10 mouse cellular contexts compared by ENCODE assay signal in genomic region chr12:86984194-86984555, GRCm38 (mm10). TPM values are rescaled to one million over a fixed set of nuclear protein-coding genes. Genes with fewer than 3 reads are reported as not detected.
DNase-seq lines count a peak whose midpoint lies in the region; ATAC-seq lines count a peak whose summit lies in the region.
"Had no signal": no experiment of that assay in that cellular context is flagged by ENCODE, and none has a peak within 500 bp of the region (broad histone marks: within the 10 kb centered on the region; RNA-seq: fewer than 3 reads in every experiment).

No protein-coding gene starts in this region.

- H3K4me1 ChIP-seq in liver, embryonic 12.5 days = no peaks in the 10 kb centered on the region
- peaks cover 34% of the 10 kb centered on the region for H3K4me1 ChIP-seq in hindbrain, embryonic 13.5 days (replicated peaks)
- H3K4me1 ChIP-seq in midbrain, embryonic 10.5 days = peaks cover 16% of the 10 kb centered on the region

- WGBS in liver, embryonic 12.5 days (ENCODE audit: insufficient replicate concordance) = 10% methylated on average over 6 of the region's 6 CpGs
- 5% methylated on average over 6 of the region's 6 CpGs for WGBS in hindbrain, embryonic 13.5 days
- WGBS in midbrain, embryonic 10.5 days = 15% methylated on average over 6 of the region's 6 CpGs

- ATAC-seq in liver, embryonic 12.5 days = no peak
- ATAC-seq in hindbrain, embryonic 13.5 days (ENCODE audit: low FRiP score) = 0 out of 2 replicates have a peak, but pooled peaks have one; percentile 24

- peaks cover 96% of the 10 kb centered on the region for H3K27me3 ChIP-seq in liver, embryonic 12.5 days (replicated peaks)
- peaks cover 96% of the 10 kb centered on the region for H3K27me3 ChIP-seq in hindbrain, embryonic 13.5 days
- H3K27me3 ChIP-seq in midbrain, embryonic 10.5 days (ENCODE audit: low read depth, poor library complexity, severe bottlenecking) = peaks cover 97% of the 10 kb centered on the region

- H3K27ac ChIP-seq in liver, embryonic 12.5 days = no peak overlapping the region
- H3K27ac ChIP-seq in hindbrain, embryonic 13.5 days = no peak overlapping the region
- no peak overlapping the region for H3K27ac ChIP-seq in midbrain, embryonic 10.5 days (replicated peaks)
- H3K27ac ChIP-seq: liver, embryonic 14.5 days had no signal

- no peak overlapping the region for H3K9ac ChIP-seq in liver, embryonic 12.5 days
- H3K9ac ChIP-seq in hindbrain, embryonic 13.5 days = peak overlapping the region; percentile 61; the same call in 1 of the 2 replicates
- H3K9ac ChIP-seq: liver, embryonic 14.5 days had no signal

- no peak overlapping the region for H3K4me3 ChIP-seq in liver, embryonic 12.5 days
- H3K4me3 ChIP-seq in hindbrain, embryonic 13.5 days = no peak overlapping the region
- peak overlapping the region; percentile 42; the same call in 1 of the 2 replicates for H3K4me3 ChIP-seq in midbrain, embryonic 10.5 days

- H3K4me2 ChIP-seq in liver, embryonic 12.5 days = no peak overlapping the region
- peak overlapping the region; percentile 47 for H3K4me2 ChIP-seq in hindbrain, embryonic 13.5 days

- H3K36me3 ChIP-seq in liver, embryonic 12.5 days = no peaks in the 10 kb centered on the region
- H3K36me3 ChIP-seq in hindbrain, embryonic 13.5 days = no peaks in the 10 kb centered on the region
- no peaks in the 10 kb centered on the region for H3K36me3 ChIP-seq in midbrain, embryonic 10.5 days

- H3K9me3 ChIP-seq in liver, embryonic 12.5 days (replicated peaks) = no peaks in the 10 kb centered on the region
- no peaks in the 10 kb centered on the region for H3K9me3 ChIP-seq in hindbrain, embryonic 13.5 days
- H3K9me3 ChIP-seq in midbrain, embryonic 10.5 days (replicated peaks) = no peaks in the 10 kb centered on the region

- peak; percentile 30 for DNase-seq in liver
- DNase-seq in adrenal gland, adult 2 months = peak; percentile 51
- no peak for DNase-seq in midbrain, embryonic 10.5 days (ENCODE audit: low spot score)
- no peak for DNase-seq in spleen, postnatal 14 days (ENCODE audit: low spot score in 2 of 2)
- no peak for DNase-seq in right cerebral cortex, postnatal 25 days
- no peak for DNase-seq in cerebellum, postnatal 10 days

RNA-seq across cellular contexts. Expression of gene Zdhhc22, which starts 6.1 kb away (rescaled TPM):
- polyA plus RNA-seq in liver, embryonic 12.5 days (2016; fragmentation: Nextera tagmentation; extraction: Ambion mirVana) = not detected in 2 replicates
- 1 to 10 TPM; 1.2 to 1.4 TPM for total RNA-seq in adrenal gland, adult 2 months (2021)
- 3.1 and 5.2 TPM in 2 replicates for polyA plus RNA-seq in adrenal gland, adult 2 months (2012; rRNA removed)
- polyA plus RNA-seq in hindbrain, embryonic 13.5 days (2015; fragmentation: Nextera tagmentation; extraction: Ambion mirVana) = 12.1 and 13.4 TPM in 2 replicates
- polyA plus RNA-seq in midbrain, embryonic 10.5 days (2016; fragmentation: Nextera tagmentation; extraction: Ambion mirVana) = 0.15 and 0.24 TPM in 2 replicates
- polyA plus RNA-seq: liver, embryonic 14.5 days; testis, adult 2 months had no signal

RNA-seq across cellular contexts. Expression of gene Tmem63c, which starts 37.0 kb away (rescaled TPM):
- not detected in 2 replicates for polyA plus RNA-seq in liver, embryonic 12.5 days (2016; fragmentation: Nextera tagmentation; extraction: Ambion mirVana)
- total RNA-seq in adrenal gland, adult 2 months (2021) = 1 to 10 TPM; 1.3 to 2.4 TPM
- 1.0 and 1.8 TPM in 2 replicates for polyA plus RNA-seq in adrenal gland, adult 2 months (2012; rRNA removed)
- 6.8 and 7.3 TPM in 2 replicates for polyA plus RNA-seq in hindbrain, embryonic 13.5 days (2015; fragmentation: Nextera tagmentation; extraction: Ambion mirVana)
- 0.14 and 0.75 TPM in 2 replicates for polyA plus RNA-seq in midbrain, embryonic 10.5 days (2016; fragmentation: Nextera tagmentation; extraction: Ambion mirVana)
- polyA plus RNA-seq: liver, embryonic 14.5 days had no signal

RNA-seq across cellular contexts. Expression of gene Cipc, which starts 37.3 kb away (rescaled TPM):
- polyA plus RNA-seq in liver, embryonic 12.5 days (2016; fragmentation: Nextera tagmentation; extraction: Ambion mirVana) = 18.0 and 19.2 TPM in 2 replicates
- 10 to 100 TPM; 17.9 to 29.3 TPM for total RNA-seq in adrenal gland, adult 2 months (2021)
- polyA plus RNA-seq in adrenal gland, adult 2 months (2012; rRNA removed) = 38.5 and 39.8 TPM in 2 replicates
- 44.1 and 45.4 TPM in 2 replicates for polyA plus RNA-seq in hindbrain, embryonic 13.5 days (2015; fragmentation: Nextera tagmentation; extraction: Ambion mirVana)
- polyA plus RNA-seq in midbrain, embryonic 10.5 days (2016; fragmentation: Nextera tagmentation; extraction: Ambion mirVana) = 33.2 and 35.5 TPM in 2 replicates

Comparison
In these comparisons a context has a peak if more than half of its experiments do, and no peak if none do; other contexts are left out.
1. DNase-seq: peak in liver (single experiment) and adrenal gland, adult 2 months (single experiment); none in midbrain, embryonic 10.5 days (single experiment), spleen, postnatal 14 days (0 of 2), right cerebral cortex, postnatal 25 days (single experiment) and cerebellum, postnatal 10 days (0 of 2).